Mouse (Mus musculus) hematopoietic stem cell, adult 5-6 weeks (primary cell): ENCODE measurements around the gene Agap1. TPM values are rescaled to one million over a fixed set of nuclear protein-coding genes. Genes with fewer than 3 reads are reported as not detected.

ENCODE experiments used
- ATAC-seq, 2 experiments: fragments of 125-278 bp in 1 of 2; replicated peaks in 1 of 2; 2 replicates each; pipeline ENCODE4 v1.8.0; 2016 to 2017; ENCODE audit warnings: inconsistent platforms in 2 of 2, mild to moderate bottlenecking in 2 of 2, moderate number of reproducible peaks in 2 of 2, low read depth in 1 of 2, moderate TSS enrichment in 1 of 2; ENCODE audit not compliant: low FRiP score in 2 of 2, poor library complexity in 2 of 2, severe bottlenecking in 2 of 2, insufficient read depth in 1 of 2, low TSS enrichment in 1 of 2
- total RNA-seq: library from RNA; stranded (forward); fragments of 172-1452, 232-1000 nt; gene quantifications from 2 replicates; pipeline ENCODE4 v1.2.3, GENCODE M21; 2017

Gene Agap1
- total RNA-seq, 1 experiment from 2014 or later = 8.4 TPM

GRCm38 (mm10) chr1:89927061-89927661 lies 472.6 kb downstream of the Agap1 start:
- ATAC-seq = peak; percentile 46 to 70

GRCm38 (mm10) chr1:89928676-89929075 lies 474.1 kb downstream of the Agap1 start:
- no peak for ATAC-seq

GRCm38 (mm10) chr1:89929181-89929580 lies 474.6 kb downstream of the Agap1 start:
- no peak for ATAC-seq

DNA sequence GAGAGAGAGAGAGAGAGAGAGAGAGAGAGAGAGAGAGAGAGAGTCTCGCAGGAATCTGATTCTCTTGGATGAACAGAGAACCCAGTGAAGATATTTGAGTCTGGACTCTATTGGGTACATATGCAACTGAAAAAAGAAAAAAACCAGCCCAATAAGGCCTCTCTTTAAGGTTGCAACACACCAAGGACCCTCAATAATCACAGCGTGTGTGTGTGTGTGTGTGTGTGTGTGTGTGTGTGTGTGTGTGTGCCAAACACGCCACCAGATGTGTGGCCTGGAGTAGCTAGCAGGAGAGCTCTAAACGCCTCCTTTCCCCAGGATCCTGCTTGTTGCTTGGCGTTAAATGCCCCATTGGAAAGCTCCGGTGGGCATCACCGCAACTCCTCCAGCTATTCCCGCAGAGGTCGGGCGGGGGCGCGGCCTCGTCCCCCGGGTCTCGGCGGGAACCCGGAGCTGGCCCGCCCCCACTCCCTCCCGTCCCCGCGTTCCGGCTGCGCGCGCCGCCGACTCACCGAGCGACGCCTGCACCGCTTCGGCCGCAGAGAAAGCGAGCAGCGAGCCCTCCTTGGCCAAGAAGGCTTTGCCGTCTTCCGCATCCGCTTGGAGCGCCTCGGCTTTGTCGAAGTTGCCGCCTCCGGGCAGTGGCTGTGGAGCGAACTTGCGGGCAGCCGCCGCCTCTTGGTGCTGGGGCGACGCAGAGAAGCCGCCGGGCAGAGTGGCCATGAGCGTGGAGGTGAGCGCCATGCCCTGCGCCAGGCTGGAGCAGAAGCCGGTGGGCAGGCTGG lies 475.3 kb downstream of the Agap1 start:
- peak in 1 of 2 experiments; percentile 38; a peak in 1 of 4 replicates for ATAC-seq

DNA sequence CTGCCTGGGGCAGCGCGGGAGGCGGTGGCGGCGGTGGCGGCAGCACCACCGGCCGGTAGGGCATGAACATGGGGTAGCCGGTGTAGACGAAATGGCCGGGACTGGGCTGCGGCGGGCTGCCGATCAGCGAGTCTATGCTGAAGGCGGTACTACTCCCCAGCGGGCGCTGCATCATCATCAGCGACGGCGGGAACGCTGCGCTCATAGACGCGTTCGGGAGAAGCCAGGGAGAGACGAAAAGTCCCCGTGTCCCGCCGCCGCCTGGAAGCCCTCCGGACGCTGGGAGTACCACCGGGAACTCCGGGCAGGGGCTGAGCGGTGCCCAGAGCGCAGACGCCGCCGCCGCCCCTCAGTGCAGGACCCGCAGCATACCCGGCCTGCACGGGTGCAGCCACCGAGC lies 475.9 kb downstream of the Agap1 start:
- ATAC-seq = no peak

- peak; percentile 57 to 68 for ATAC-seq
These were observed 476.5 kb downstream of the Agap1 start, which contains the start of gene Gbx2 for GRCm38 (mm10) chr1:89931120-89931519. Gbx2 (minus strand) TSS chr1:89931179.

- no peak for ATAC-seq
These were observed 477.4 kb downstream of the Agap1 start for GRCm38 (mm10) chr1:89932021-89932423.

DNA sequence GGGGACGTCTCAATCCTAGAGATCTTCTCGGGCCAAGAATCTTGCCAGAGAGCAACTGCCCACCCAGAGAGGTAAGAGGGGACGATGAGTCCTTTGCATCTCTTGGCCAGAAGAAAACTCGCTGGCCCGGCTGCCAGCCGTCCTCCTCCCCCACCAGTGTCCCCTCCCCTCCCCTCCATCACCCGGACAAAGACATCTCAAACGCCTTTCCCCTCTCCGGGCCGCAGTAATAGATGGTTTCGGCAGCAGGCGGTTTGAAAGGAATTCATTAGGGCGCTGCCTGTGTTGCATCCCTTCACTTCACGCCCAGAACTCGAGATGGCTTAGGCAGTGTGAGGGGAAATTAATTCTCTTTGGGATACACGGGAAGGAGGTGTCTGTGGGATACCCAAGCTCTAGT lies 478.0 kb downstream of the Agap1 start:
- ATAC-seq = no peak

DNA sequence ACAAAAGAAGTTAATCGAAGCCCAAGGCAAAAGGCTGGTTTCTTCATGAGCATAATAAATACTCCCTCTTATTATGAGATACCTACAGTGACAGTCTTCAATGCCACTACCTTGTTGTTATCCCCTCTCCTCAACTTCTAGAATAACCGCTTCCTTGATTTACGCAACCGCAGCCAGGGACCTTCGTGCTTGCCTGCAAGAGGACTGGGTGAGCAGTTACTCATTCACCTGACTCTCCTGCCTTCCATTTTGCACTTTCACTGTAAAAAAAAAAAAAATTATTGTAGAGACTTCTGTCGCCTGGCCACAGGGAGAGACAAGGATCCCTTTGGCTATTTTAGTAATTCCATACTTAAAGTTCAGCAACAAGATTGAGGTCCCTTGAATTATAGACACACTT lies 478.4 kb downstream of the Agap1 start:
- no peak for ATAC-seq

GRCm38 (mm10) chr1:89933786-89934185 lies 479.2 kb downstream of the Agap1 start:
- ATAC-seq = no peak

- ATAC-seq = no peak
These were observed 480.0 kb downstream of the Agap1 start for GRCm38 (mm10) chr1:89934316-89935260.

DNA sequence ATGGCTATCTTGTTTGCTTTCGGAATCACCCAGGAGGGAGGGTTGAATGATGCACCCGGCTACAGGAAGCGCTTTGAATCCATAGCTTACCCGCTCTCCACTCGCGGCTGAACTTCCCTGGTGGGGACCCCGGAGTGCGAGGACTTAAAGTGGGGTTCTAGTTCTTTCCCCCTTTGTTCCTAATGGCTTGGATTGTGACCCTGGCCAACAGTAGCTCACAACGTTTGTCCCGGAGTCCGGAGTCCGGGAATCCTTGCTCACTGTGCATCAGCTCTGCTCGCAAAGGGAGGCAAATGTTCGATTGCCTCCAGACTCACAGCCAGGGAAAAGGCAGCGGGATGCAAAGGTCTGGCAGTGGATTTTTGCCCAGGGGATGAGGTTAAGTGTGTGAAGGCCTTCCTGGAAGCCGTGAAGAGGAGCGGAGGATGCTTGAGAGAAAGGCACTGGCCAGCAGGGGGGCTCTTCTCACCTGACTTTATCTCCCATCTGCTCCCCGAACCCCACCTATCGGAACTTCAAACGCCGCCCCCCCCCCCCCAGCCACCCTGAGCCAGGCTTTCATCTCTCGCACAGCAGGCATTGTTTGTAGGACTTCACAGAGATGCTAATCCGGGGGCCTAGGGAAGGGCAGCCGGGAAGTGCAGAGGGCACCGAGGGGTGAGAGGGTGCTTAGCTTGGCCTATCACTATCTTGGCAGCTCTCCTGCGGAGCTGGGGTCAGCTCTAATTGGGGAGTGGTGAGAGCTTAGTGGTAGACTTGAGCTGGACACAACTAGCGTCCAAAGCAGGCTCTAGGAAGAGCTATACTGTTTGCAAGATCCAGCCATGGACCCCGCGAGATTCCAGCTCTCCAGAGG lies 481.1 kb downstream of the Agap1 start:
- no peak for ATAC-seq

DNA sequence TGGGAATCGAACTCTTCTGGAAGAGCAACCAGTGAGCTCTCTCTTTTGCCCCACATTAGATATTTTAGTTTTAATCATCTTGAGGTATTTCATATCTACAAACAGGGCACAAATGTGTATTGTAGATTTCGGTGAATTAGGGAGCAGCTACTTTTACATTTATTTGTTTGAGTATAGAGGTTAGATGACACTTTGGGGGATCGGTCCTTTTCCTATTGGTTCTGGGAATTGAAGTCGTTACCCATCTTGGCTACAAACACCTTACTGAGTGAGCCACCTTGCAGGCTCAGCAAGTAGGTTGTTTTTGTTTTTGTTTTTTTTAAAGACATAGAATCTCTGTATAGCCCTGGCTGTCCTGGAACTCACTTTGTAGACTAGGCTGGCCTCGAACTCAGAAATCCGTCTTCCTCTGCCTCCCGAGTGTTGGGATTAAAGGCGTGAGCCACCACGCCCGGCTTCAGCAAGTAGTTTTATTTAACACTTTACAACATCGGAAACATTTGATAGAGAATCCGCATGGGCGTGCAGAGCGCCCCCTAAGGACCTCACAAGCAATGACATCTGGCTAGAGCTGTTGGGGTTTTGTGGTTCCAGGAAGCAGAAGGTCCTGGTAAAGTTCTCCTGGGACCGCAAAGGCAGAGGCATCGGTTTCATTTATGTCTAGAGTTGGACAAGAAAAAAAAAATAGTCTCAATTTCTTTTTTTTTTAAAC lies 484.4 kb downstream of the Agap1 start:
- peak; percentile 34 to 37; a peak in 3 of 4 replicates for ATAC-seq

DNA sequence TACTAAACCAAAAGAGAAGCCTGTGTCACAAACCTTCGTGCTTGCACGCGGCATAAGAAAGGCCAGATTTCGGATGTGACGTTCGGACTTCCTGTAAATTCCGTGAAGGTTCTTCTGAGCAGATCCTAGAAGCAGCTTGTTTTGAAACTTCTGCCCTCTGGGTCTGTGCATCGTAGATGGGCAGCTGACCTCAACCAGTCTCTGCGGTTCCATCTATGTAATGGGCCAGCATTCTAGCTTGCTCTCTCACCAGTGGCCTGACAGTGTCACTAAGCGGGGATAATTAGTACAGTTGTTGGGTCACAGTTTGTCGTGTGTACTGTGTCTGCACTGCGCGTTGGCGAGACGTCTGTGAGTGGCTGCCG lies 485.0 kb downstream of the Agap1 start:
- peak in 1 of 2 experiments; percentile 17; a peak in 1 of 4 replicates for ATAC-seq

- ATAC-seq = peak; percentile 58 to 76
These were observed 485.5 kb downstream of the Agap1 start for GRCm38 (mm10) chr1:89939981-89940726.
